Mouse (Mus musculus): ENCODE results near the gene Mvb12a. TPM values are rescaled to one million over a fixed set of nuclear protein-coding genes. Genes with fewer than 3 reads are reported as not detected.
"Not testable (repeated sequence)": the region's sequence is repeated elsewhere in the genome, so short reads cannot be mapped to it uniquely, and the experiment has no call there.

Mvb12a gene
- total RNA-seq (2021) = 10 to 100 TPM; 20.4 to 20.6 TPM
- long read RNA-seq, experiment 1, transcript Mvb12a-201 (9 exons, 1,062 nt) = major isoform, 12 of 16 reads
- long read RNA-seq, experiment 1, partial matches to known transcripts = 3 of 16 reads
- long read RNA-seq, experiment 1, other reads (novel, unspliced or antisense) = 1 of 16 reads
- long read RNA-seq, experiment 2, transcript Mvb12a-201 (9 exons, 1,062 nt) = major isoform, 19 of 23 reads
- long read RNA-seq, experiment 2, partial matches to known transcripts = 2 of 23 reads
- long read RNA-seq, experiment 2, other reads (novel, unspliced or antisense) = 2 of 23 reads

DNA sequence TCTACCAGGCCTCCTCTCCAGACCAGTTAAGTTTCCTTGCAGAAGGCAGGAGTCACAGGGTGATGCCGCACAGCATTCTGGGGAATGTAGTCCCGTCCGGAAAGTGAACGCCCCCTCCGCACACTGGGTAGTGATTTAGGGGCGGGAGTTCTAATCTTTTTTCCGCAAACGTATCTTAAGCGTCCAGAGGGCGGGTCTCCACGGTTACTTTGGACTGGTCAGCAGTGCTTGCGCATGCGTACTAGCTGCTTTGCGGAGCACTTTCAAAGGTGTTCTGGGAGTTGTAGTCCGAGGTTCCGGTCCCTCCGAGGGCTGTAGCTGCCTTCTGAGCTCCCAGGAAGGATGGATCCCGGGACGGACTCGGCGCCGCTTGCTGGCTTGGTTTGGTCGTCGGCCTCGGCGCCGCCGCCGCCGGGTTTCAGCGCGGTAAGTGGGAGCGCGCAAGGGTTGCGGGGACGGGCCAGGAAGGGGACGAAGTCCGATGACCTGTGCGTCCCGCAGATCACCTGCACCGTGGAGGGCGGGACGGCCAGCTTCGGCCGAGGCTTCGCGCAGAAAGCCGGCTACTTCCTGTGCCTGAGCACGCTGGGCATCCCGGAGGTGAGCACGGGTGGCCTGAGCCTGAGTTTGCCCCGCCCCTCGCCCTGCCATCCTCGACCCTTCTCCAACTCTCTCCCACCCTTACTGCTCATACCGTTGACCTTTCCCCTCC lies at the start of gene Mvb12a:
Gene Mvb12a, plus strand, starts transcription at position 291 of the 712 bp plus-strand sequence.
- DNase-seq = peak; percentile 97
- intact Hi-C loops (cut with DNase I; ENCODE audit: low total_unique reads) = no loop called here

DNA sequence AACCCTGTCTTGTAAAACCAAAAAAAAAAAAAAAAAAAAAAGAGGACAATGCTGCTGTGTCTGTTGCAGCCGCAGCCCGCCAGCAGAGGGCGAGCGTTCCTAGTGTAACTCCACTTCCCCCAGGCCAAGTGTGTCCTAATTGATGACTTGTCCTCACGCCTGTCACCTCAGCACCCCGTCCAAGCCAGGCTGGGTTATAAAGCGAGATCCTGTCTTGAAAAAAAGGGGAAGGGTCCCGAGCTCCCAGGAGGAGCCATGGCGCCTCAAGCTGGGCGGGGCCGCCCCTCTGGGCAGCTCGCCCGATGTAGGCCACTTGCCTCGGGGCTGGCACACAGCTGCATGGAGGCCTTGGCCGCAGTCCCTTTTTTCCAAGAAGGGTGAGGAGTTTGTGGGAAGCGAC lies 47.7 kb upstream of the Mvb12a start:
- intact Hi-C loops (cut with DNase I; ENCODE audit: low total_unique reads) = no loop called here

DNA sequence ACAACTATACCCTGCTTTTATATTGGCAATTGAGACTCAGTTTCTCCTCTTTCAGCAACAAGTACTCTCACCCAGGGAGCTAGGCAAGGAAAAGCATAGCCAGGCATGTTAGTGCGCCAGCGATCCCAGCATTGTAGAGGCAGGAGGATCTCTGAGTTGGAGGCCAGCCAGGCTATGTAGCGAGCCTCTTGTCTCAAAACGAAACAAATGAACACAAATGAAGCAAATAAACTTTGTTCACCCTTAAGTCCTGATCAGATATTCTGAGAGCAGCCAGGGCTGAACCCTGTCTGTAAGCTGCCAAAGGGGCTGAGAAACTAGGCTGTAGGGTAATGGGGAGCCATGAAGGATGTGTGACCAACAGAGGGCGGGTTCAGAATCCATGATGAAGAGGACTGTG lies 46.9 kb upstream of the Mvb12a start:
- intact Hi-C loops (cut with DNase I; ENCODE audit: low total_unique reads) = no loop called here
- no peak for DNase-seq

More for the DNA sequence above, 47.7 kb upstream of the Mvb12a start:
- peak; percentile 88 for DNase-seq

DNA sequence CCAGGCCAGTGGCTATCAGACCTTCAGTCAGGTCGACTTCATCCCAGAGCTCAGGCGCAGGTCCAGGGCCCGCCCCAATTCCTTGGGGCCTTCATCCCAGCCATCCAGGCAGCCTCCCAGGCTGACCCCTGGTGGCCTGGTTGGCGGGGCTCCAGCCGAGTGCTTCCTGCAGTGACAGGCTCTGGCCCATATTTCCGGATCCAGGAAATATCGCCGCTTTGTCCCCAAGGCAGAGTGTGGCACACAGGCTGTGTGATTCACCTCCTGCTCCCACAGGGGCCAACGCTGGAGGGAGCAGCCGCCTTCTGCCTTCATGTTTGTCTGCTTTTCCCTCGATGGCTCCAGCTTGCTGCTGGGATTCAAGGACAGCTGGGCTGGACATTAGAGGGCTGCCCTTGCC lies 46.2 kb upstream of the Mvb12a start:
- intact Hi-C loops (cut with DNase I; ENCODE audit: low total_unique reads) = no loop called here
- peak; percentile 94 for DNase-seq

GRCm38 (mm10) chr8:71497077-71497645 lies 45.6 kb upstream of the Mvb12a start:
- DNase-seq = no peak
- intact Hi-C loops (cut with DNase I; ENCODE audit: low total_unique reads) = no loop called here

DNA sequence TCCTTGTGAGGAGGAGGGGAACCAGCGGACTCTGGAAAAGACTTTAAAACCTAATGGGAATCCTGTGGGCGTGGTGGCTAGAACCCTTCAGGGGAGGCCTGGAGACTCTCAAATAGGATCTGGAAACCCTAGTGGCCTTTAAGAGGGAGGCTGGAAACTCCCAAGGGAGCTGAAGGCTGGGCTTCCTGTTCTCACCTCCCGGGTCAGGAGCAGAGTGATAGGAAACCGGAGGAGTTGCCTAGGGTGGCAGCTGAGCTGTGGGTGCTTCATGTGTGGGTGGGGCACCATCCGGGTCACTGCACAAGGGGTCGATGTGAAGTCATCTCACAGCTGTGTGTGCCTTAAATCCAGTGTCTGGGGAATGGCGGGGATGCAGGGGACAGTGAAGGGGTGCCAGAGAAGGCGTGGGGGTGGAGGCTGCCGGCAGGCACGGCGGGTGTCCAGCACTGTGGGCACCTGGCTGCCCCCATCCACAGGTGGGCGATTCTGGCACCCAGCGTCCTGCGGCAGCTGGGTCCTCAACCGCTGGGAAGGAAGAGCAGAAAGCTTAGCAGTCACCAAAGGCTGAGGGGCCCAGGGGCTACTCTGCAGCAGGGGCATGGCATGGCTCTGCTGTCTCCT lies 44.7 kb upstream of the Mvb12a start:
- intact Hi-C loops (cut with DNase I; ENCODE audit: low total_unique reads) = no loop called here
- no peak for DNase-seq

- intact Hi-C loops (cut with DNase I; ENCODE audit: low total_unique reads) = no loop called here
- no peak for DNase-seq
These were observed 43.7 kb upstream of the Mvb12a start for GRCm38 (mm10) chr8:71498816-71499690.

DNA sequence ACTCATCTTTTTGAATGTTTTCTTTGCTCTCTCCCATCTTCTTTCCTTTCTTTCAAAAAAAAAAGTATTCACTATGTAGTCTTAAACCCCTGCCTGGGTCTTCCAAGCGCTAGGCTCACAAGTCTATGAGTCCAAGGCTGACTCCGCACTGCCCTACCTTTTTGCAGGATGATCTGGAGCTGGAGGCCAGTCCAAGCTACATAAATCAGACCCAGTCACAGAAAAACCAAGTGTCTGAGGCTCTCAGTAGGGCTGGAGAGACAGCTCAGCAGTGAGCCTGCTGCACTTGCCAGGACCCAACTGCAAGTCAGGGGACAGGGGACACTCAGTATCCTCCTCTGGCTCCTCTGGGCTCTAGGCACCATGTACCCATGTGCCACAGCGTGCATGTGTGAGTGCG lies 38.4 kb upstream of the Mvb12a start:
- no peak for DNase-seq
- intact Hi-C loops (cut with DNase I; ENCODE audit: low total_unique reads) = no loop called here

DNA sequence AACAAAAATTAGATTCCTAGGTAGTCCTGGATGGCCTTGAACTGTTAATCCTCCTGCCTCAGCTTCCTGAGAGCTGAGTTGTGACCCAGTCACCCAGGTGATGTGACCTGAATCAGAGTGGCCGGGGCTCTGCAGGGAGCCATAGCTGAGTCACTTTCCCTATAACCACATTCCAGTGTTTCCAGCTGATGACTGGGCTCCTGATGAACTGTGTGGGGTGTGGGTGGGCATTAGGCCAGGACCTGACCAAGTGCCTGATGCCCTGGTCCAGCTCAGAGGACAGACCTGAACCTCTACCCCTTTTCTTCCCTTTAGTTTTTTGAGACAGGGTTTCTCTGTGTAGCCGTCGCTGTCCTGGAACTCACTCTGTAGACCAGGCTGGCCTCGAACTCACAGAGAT lies 37.4 kb upstream of the Mvb12a start:
- intact Hi-C loops (cut with DNase I; ENCODE audit: low total_unique reads) = no loop called here
- no peak for DNase-seq

- peak; percentile 62 for DNase-seq
- intact Hi-C loops (cut with DNase I; ENCODE audit: low total_unique reads) = no loop called here
These were observed 36.7 kb upstream of the Mvb12a start for GRCm38 (mm10) chr8:71505979-71506378.

DNA sequence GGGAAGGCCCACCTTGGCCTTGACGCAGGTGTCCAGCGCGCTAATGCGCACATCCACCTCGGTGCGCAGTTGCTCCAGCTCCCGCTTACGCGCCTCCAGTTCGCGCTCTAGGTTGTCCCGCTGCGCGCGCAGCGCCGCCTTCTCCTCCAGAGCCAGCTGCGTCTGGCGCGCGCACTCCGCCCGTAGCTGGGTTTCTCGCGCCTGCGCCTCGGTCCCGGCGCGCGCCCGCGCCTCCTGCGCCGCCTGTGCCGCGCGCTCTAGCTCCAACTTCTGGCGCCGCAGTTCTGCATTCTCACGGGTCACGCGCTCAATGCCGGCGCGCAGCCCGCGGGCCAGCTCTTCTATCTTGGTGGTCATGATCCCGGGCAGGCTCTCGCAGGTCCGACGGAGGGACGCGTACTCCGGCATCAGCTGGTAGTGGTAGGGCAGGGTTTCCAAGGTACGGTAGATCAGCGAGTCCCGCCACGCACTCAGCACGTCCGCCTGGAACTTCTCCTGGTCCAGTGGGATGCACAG lies 35.1 kb upstream of the Mvb12a start:
- intact Hi-C loops (cut with DNase I; ENCODE audit: low total_unique reads) = no loop called here
- DNase-seq = peak; percentile 87

DNA sequence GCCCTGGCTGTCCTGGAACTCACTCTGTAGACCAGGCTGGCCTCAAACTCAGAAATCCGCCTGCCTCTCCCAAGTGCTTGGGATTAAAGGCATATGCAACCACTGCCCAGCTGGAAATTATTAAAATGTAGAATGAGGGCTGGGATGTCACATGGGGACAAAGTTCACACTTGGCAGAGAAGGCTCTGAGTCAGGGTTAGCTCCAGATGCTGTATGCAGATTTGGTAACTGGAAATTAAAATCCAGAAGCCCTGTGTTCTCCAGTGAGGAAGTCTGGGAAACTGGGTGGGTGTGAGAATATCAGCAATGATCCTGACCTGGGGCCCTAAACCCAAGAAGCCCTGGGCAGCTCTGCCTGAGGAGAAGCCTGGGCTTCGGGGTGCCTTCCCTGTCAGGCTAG lies 33.4 kb upstream of the Mvb12a start:
- intact Hi-C loops (cut with DNase I; ENCODE audit: low total_unique reads) = no loop called here
- no peak for DNase-seq

DNA sequence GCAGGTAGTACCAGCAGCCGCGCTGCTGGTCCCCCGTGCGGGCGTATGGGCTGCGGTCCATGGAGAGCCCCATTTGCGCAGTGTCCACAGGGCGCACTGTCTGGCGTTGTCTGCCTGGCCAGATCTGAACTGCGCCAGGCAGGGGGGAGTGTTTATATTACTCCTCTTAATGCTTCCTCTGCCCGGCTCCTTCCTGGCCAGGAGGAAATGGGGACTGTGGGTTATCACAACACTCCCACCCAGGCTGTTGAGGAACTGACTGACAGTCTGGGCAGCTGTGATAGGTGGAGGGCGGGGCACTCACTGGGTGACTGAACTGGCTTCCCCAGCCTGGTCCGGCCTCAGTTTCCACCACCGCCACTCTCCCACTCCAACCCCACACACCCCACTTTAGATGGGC lies 31.1 kb upstream of the Mvb12a start, which contains the start of gene Plvap:
Gene Plvap, minus strand, starts transcription at position 109 of the 400 bp plus-strand sequence.
- intact Hi-C loops (cut with DNase I; ENCODE audit: low total_unique reads) = no loop called here
- DNase-seq = no peak

GRCm38 (mm10) chr8:71513018-71513754 lies 29.5 kb upstream of the Mvb12a start:
- intact Hi-C loops (cut with DNase I; ENCODE audit: low total_unique reads) = no loop called here
- no peak for DNase-seq

DNA sequence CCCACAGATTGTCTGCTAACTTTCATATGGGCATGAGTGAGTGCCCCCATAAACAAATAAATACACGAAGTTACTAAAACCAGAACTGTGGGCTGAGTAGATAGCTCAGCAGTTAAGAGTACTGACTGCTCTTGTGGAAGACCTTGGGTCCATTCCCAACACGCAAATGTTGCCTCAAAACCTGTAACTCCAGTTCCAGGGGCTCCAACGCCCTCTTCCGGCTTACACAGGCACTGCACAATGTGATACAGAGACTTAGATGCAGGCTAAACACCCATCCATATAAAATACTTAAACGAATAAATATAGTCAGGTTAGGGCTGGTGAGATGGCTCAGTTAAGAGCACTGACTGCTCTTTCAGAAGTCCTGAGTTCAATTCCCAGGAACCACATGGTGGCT lies 27.7 kb upstream of the Mvb12a start:
- DNase-seq = no peak
- intact Hi-C loops (cut with DNase I; ENCODE audit: low total_unique reads) = no loop called here

DNA sequence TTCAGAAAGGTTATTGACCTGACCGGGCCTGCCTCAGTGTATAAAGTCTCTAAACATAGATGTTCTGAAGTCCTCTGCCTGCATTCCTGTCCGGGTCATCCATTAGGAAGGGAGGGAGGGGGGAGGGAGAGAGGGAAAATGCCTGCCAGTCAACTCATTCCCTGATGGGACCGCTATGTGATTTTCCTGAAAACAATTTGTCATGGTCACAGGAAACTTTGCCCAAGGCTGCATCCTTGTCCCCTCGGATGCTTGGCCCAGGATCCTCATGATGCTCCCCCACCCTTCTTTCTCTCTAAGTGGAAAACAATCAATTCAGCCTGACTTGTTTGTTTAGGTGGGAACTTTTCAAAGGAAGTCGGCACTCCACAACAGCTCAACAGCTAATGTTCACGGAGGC lies 25.9 kb upstream of the Mvb12a start:
- DNase-seq = no peak
- intact Hi-C loops (cut with DNase I; ENCODE audit: low total_unique reads) = no loop called here

- peak; percentile 65 for DNase-seq
- intact Hi-C loops (cut with DNase I; ENCODE audit: low total_unique reads) = not testable (repeated sequence)
These were observed 23.5 kb upstream of the Mvb12a start for GRCm38 (mm10) chr8:71519037-71519825.

DNA sequence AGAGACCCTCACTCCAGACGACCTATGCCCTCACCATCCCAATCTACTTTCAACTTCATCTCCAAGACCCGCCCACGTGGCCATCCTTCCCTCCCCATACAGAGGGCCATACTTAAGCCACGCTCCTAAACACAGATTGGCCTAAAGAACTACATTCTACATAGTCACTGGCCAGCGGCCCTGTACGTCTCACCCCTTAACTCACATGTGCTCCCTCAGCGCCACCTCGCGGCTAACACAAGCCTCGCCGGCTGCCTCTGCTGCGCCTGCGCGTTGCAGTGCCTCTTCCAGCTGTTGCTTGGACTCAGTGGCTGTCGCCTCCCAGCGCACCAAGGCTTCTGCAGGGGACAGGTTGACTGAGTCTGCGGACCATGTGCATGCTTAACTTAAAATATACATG lies 21.1 kb upstream of the Mvb12a start:
- DNase-seq = peak; percentile 95
- intact Hi-C loops (cut with DNase I; ENCODE audit: low total_unique reads) = loop anchor here (2.0 kb wide), 1 partner anchor 81 kb away; no protein-coding TSS in a partner anchor
